Mouse (Mus musculus): ENCODE data around the gene Polr1e.
"Not testable (repeated sequence)": the region's sequence is repeated elsewhere in the genome, so short reads cannot be mapped to it uniquely, and the experiment has no call there.

Gene Polr1e

GRCm38 (mm10) chr4:45018452-45018980, at the start of gene Polr1e:
Gene Polr1e (plus strand): TSS chr4:45018583.
- peak; percentile 90 to 92 for DNase-seq (ENCODE audit: low spot score in 2 of 2)

GRCm38 (mm10) chr4:44970056-44970455, 48.3 kb upstream of the Polr1e start:
- no peak for DNase-seq (ENCODE audit: low spot score in 2 of 2)

GRCm38 (mm10) chr4:44970612-44971110, 47.7 kb upstream of the Polr1e start:
- DNase-seq (ENCODE audit: low spot score in 2 of 2) = peak in 1 of 2 experiments; percentile 41

- peak; percentile 79 to 85 for DNase-seq (ENCODE audit: low spot score in 2 of 2)
Measured at GRCm38 (mm10) chr4:44973450-44973849, 44.9 kb upstream of the Polr1e start.

GRCm38 (mm10) chr4:44973871-44974270, 44.5 kb upstream of the Polr1e start:
- DNase-seq (ENCODE audit: low spot score in 2 of 2) = no peak

- no peak for DNase-seq (ENCODE audit: low spot score in 2 of 2)
Measured at GRCm38 (mm10) chr4:44974331-44974730, 44.1 kb upstream of the Polr1e start.

- no peak for DNase-seq (ENCODE audit: low spot score in 2 of 2)
Measured at GRCm38 (mm10) chr4:44976026-44976615, 42.3 kb upstream of the Polr1e start.

GRCm38 (mm10) chr4:44976921-44977710, 41.3 kb upstream of the Polr1e start:
- no peak for DNase-seq (ENCODE audit: low spot score in 2 of 2)

- DNase-seq (ENCODE audit: low spot score in 2 of 2) = no peak
Measured at GRCm38 (mm10) chr4:44978175-44978574, 40.2 kb upstream of the Polr1e start.

GRCm38 (mm10) chr4:44979794-44980338, 38.5 kb upstream of the Polr1e start:
- DNase-seq (ENCODE audit: low spot score in 2 of 2) = no peak

GRCm38 (mm10) chr4:44981280-44981973, 37.0 kb upstream of the Polr1e start, which contains the start of gene Grhpr:
Gene Grhpr (plus strand): TSS chr4:44981395.
- peak; percentile 71 to 76 for DNase-seq (ENCODE audit: low spot score in 2 of 2)

GRCm38 (mm10) chr4:44981974-44982287, 36.5 kb upstream of the Polr1e start:
- DNase-seq (ENCODE audit: low spot score in 2 of 2) = no peak

GRCm38 (mm10) chr4:44982440-44983130, 35.8 kb upstream of the Polr1e start:
- no peak for DNase-seq (ENCODE audit: low spot score in 2 of 2)

- no peak for DNase-seq (ENCODE audit: low spot score in 2 of 2)
Measured at GRCm38 (mm10) chr4:44983131-44983740, 35.1 kb upstream of the Polr1e start.

- DNase-seq (ENCODE audit: low spot score in 2 of 2) = no peak
Measured at GRCm38 (mm10) chr4:44990560-44990959, 27.8 kb upstream of the Polr1e start.

GRCm38 (mm10) chr4:44992330-44992729, 26.1 kb upstream of the Polr1e start:
- DNase-seq (ENCODE audit: low spot score in 2 of 2) = not testable (repeated sequence)

- DNase-seq (ENCODE audit: low spot score in 2 of 2) = not testable (repeated sequence)
Measured at GRCm38 (mm10) chr4:44993179-44993578, 25.2 kb upstream of the Polr1e start.

- no peak for DNase-seq (ENCODE audit: low spot score in 2 of 2)
Measured at GRCm38 (mm10) chr4:44993847-44994246, 24.5 kb upstream of the Polr1e start.

GRCm38 (mm10) chr4:44994776-44995175, 23.6 kb upstream of the Polr1e start:
- DNase-seq (ENCODE audit: low spot score in 2 of 2) = no peak

GRCm38 (mm10) chr4:44998071-44998470, 20.3 kb upstream of the Polr1e start:
- DNase-seq (ENCODE audit: low spot score in 2 of 2) = no peak

GRCm38 (mm10) chr4:45000001-45000400, 18.4 kb upstream of the Polr1e start:
- no peak for DNase-seq (ENCODE audit: low spot score in 2 of 2)
